Mouse (Mus musculus): ENCODE results near the gene Wdr78.

- no peak for TF ChIP-seq CTCF (IDR thresholded peaks at IDR 0.05; ENCODE audit: borderline replicate concordance, insufficient read depth, low read length)
- no peak for TF ChIP-seq POLR2A (IDR thresholded peaks at IDR 0.05; ENCODE audit: low read depth, low read length)
Measured at GRCm38 (mm10) chr4:103027745-103028144, 86.6 kb downstream of the Wdr78 start.
